Mouse (Mus musculus) cerebellum, postnatal 36 days (tissue): Measurements from ENCODE around the gene Fbxl8.

Experiments
- DNase-seq, 2 experiments: peaks; one replicate each; pipeline ENCODE4 v3.0.0; 2021 to 2022; ENCODE audit warnings: mixed read lengths in 2 of 2

The Fbxl8 gene

GRCm38 (mm10) chr8:105305211-105306145, 41.0 kb downstream of the Fbxl8 start, which contains the start of gene Elmo3:
Gene Elmo3 (plus strand): TSS chr8:105305601.
- peak; percentile 75 to 79 for DNase-seq

GRCm38 (mm10) chr8:105306146-105306691, 41.8 kb downstream of the Fbxl8 start:
- DNase-seq = peak in 1 of 2 experiments; percentile 39

GRCm38 (mm10) chr8:105307670-105308069, 43.2 kb downstream of the Fbxl8 start:
- DNase-seq = no peak

- DNase-seq = no peak
Measured at GRCm38 (mm10) chr8:105308428-105308827, 44.0 kb downstream of the Fbxl8 start.

- peak; percentile 93 to 95 for DNase-seq
Measured at GRCm38 (mm10) chr8:105309142-105309847, 44.8 kb downstream of the Fbxl8 start.

- DNase-seq = peak in 1 of 2 experiments; percentile 46
Measured at GRCm38 (mm10) chr8:105310118-105310517, 45.7 kb downstream of the Fbxl8 start.

GRCm38 (mm10) chr8:105311718-105312117, 47.3 kb downstream of the Fbxl8 start:
- DNase-seq = no peak

- peak in 1 of 2 experiments; percentile 46 for DNase-seq
Measured at GRCm38 (mm10) chr8:105312891-105313481, 48.5 kb downstream of the Fbxl8 start.

GRCm38 (mm10) chr8:105313622-105314402, 49.4 kb downstream of the Fbxl8 start:
- DNase-seq = no peak

GRCm38 (mm10) chr8:105315073-105315769, 50.8 kb downstream of the Fbxl8 start:
- peak; percentile 52 to 57 for DNase-seq

GRCm38 (mm10) chr8:105317941-105318340, 53.5 kb downstream of the Fbxl8 start:
- DNase-seq = no peak

GRCm38 (mm10) chr8:105318662-105319190, 54.3 kb downstream of the Fbxl8 start:
- DNase-seq = no peak
